Mouse (Mus musculus): ENCODE measurements around the gene Usp36. TPM values are rescaled to one million over a fixed set of nuclear protein-coding genes. Genes with fewer than 3 reads are reported as not detected.

The Usp36 gene
- polyA plus RNA-seq, 1 experiment from 2014 or later, result 15.9 TPM

GRCm38 (mm10) chr11:118211749-118212635 is 78.1 kb downstream of the Usp36 start:
- Histone ChIP-seq H3K27ac (ENCODE audit: low read length) (peak overlapping the region; percentile 55), H3K4me3 (ENCODE audit: low read length) (no peak overlapping the region), H3K4me2 (ENCODE audit: low read depth, low read length) (no peak overlapping the region), H3K36me3 (ENCODE audit: control insufficient read depth, insufficient read depth, low read length) (no peaks in the 10 kb centered on the region), H3K9me3 (ENCODE audit: control insufficient read depth, low read length) (no peaks in the 10 kb centered on the region), H3K9ac (ENCODE audit: low read depth, low read length) (peak overlapping the region; percentile 17; the same call in 1 of the 2 replicates), H3K27me3 (replicated peaks; ENCODE audit: control insufficient read depth, insufficient read depth, low read length) (no peaks in the 10 kb centered on the region), H3K4me1 (ENCODE audit: control insufficient read depth, insufficient read depth, low read length) (peaks cover 56% of the 10 kb centered on the region)
- WGBS, result 38% methylated on average over 10 of the region's 10 CpGs
- ATAC-seq, result peak; percentile 13

- Histone ChIP-seq H3K4me3 (ENCODE audit: low read length) (no peak overlapping the region), H3K27ac (ENCODE audit: low read length) (peak overlapping the region; percentile 50; the same call in 1 of the 2 replicates), H3K9ac (ENCODE audit: low read depth, low read length) (0 out of 2 replicates have a peak overlapping the region, but pooled peaks have one; percentile 9), H3K27me3 (replicated peaks; ENCODE audit: control insufficient read depth, insufficient read depth, low read length) (no peaks in the 10 kb centered on the region), H3K9me3 (ENCODE audit: control insufficient read depth, low read length) (no peaks in the 10 kb centered on the region), H3K4me2 (ENCODE audit: low read depth, low read length) (no peak overlapping the region), H3K4me1 (ENCODE audit: control insufficient read depth, insufficient read depth, low read length) (peaks cover 52% of the 10 kb centered on the region), H3K36me3 (ENCODE audit: control insufficient read depth, insufficient read depth, low read length) (no peaks in the 10 kb centered on the region)
- peak; percentile 58 for ATAC-seq
- WGBS, result 81% methylated on average over 5 of the region's 5 CpGs
Measured at GRCm38 (mm10) chr11:118210962-118211361, 79.1 kb downstream of the Usp36 start.

GRCm38 (mm10) chr11:118210116-118210515 is 79.9 kb downstream of the Usp36 start:
- H3K9ac ChIP-seq (ENCODE audit: low read depth, low read length), result no peak overlapping the region
- H3K4me1 ChIP-seq (ENCODE audit: control insufficient read depth, insufficient read depth, low read length), result peaks cover 52% of the 10 kb centered on the region
- no peaks in the 10 kb centered on the region for H3K9me3 ChIP-seq (ENCODE audit: control insufficient read depth, low read length)
- WGBS, result 81% methylated on average over 4 of the region's 4 CpGs
- H3K27ac ChIP-seq (ENCODE audit: low read length), result no peak overlapping the region
- no peaks in the 10 kb centered on the region for H3K27me3 ChIP-seq (replicated peaks; ENCODE audit: control insufficient read depth, insufficient read depth, low read length)
- ATAC-seq, result no peak
- H3K4me3 ChIP-seq (ENCODE audit: low read length), result no peak overlapping the region
- no peaks in the 10 kb centered on the region for H3K36me3 ChIP-seq (ENCODE audit: control insufficient read depth, insufficient read depth, low read length)
- H3K4me2 ChIP-seq (ENCODE audit: low read depth, low read length), result no peak overlapping the region

Other genes starting within 250 kb of the Usp36 start
- 0.09 and 0.13 TPM in 2 replicates for gene Dnah17, start 159.6 kb downstream of the Usp36 start, polyA plus RNA-seq (2015; fragmentation: Nextera tagmentation; extraction: Ambion mirVana)
- gene Cyth1, start 41.7 kb downstream of the Usp36 start, polyA plus RNA-seq (2015; fragmentation: Nextera tagmentation; extraction: Ambion mirVana), result 9.6 and 9.8 TPM in 2 replicates
- gene Cep295nl, start 52.3 kb upstream of the Usp36 start, polyA plus RNA-seq (2015; fragmentation: Nextera tagmentation; extraction: Ambion mirVana), result 0.20 and 0.24 TPM in 2 replicates
- gene Timp2, start 65.5 kb upstream of the Usp36 start, polyA plus RNA-seq (2015; fragmentation: Nextera tagmentation; extraction: Ambion mirVana), result 30.9 and 45.1 TPM in 2 replicates
- 226 and 234 TPM in 2 replicates for gene Lgals3bp, start 111.8 kb upstream of the Usp36 start, polyA plus RNA-seq (2015; fragmentation: Nextera tagmentation; extraction: Ambion mirVana)
- 38.7 and 44.1 TPM in 2 replicates for gene Cant1, start 128.8 kb upstream of the Usp36 start, polyA plus RNA-seq (2015; fragmentation: Nextera tagmentation; extraction: Ambion mirVana)
- 7.1 and 7.3 TPM in 2 replicates for gene C1qtnf1, start 138.0 kb upstream of the Usp36 start, polyA plus RNA-seq (2015; fragmentation: Nextera tagmentation; extraction: Ambion mirVana)
- gene Engase, start 186.6 kb upstream of the Usp36 start, polyA plus RNA-seq (2015; fragmentation: Nextera tagmentation; extraction: Ambion mirVana), result 13.5 and 17.8 TPM in 2 replicates